Mouse (Mus musculus) forelimb bud, embryonic 11.5 days (tissue): ENCODE data around the gene Akap8l.

Experiments used
- DNase-seq: peaks from one replicate; pipeline ENCODE4 v3.0.0-alpha.2; 2012; ENCODE audit warnings: low read depth, low spot score

Gene Akap8l

GRCm38 (mm10) chr17:32320597-32321389 lies 29.6 kb downstream of the Akap8l start, which contains the start of gene Akap8:
Gene Akap8, minus strand, starts transcription at chr17:32321238.
- DNase-seq: peak; percentile 98

DNA sequence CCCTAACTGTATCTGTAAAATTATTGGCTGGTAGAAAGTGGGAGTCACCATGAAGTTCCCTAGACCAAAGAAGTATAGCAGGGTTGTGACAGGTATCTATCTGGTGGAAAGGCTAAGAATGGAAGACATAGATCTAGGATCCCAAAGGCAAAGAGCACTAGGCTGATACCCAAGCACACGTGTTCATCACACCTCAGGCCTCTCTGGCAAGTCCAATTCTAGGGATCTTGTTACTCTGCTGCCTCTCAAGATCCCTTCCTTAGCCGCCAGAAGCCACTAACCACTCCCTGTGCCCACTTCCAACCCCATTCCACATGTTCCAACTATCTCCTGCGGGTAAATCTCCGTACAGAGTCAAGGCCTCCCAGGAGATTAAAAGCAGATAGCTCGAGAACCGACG lies 30.5 kb downstream of the Akap8l start:
- no peak for DNase-seq

DNA sequence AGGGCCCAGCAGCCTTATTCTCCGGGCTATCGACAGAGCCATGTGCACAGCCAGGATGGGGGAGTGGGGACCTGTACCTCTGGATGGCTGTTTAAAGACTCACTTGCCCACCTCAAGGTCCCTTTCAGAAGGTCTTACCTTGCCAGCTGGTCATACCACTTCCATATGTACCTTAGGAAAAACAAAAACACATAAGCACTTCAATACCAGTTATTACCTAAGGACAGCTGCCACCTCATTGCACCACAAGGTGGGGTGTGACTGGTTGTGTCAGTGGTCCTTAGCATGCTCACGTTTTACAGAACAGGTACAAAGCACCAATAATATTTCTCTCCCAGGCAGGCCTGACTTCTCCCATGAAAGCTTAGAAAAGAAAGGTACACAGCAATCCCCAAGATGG lies 32.7 kb downstream of the Akap8l start:
- DNase-seq: no peak

- DNase-seq: no peak
Measured at GRCm38 (mm10) chr17:32317032-32317431, 33.4 kb downstream of the Akap8l start.

DNA sequence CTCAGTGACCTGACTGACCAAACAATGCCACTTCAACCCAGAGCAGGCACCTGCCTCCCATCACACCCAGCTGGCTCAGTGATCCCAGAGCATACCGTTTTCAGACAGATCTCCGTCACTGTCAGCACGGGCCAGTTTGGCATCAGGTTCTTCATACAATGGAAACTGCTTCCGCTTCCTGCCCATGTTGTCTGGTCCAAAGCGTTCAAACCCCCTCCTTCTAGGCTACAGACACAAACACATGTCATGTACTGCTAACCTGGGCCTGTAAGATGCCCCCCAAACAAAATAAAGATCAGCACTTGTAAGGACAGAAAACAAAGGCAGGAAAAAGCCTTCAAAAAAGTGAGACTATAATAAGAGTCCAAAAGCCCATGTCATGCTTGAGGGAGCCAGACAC lies 34.8 kb downstream of the Akap8l start:
- DNase-seq: no peak

DNA sequence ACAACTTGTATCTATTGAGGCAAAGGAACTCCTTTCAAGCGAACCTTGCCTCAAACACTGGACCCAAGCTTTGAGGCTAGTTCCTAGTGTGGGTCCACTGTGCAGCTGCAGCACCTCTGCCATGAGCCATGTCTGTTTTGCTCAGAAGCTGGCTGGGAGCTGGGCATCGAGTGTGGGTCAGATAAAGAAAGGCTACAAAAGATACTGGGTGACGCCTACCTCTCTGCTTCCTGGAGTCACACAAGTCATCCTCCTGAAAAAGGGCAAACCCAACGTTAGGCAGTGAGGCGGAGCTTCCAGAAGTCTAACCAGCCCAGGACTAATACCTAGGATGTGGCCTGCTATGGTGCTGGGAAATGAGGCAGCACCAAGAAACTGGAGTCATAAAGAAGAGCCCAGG lies 36.5 kb downstream of the Akap8l start:
- no peak for DNase-seq

DNA sequence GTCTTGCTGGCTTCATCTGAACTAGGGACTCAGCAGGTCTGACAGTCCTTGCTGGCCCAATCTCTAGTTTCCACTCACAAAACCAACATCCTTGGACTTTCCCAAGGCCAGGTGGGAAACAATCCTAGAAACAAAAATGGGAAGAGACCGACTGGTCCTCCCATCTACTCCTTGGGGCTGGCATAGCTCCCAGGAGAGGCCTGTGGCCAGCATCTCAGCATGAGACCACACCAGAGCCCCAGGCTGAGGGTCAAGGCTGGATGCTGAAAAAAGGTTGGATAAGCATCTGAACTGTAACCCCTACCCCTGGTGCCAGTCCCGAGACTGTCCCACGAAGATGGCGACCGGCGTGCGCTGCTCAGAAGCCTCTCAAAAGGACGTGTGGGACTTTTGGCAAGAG lies 37.6 kb downstream of the Akap8l start:
- DNase-seq: no peak

DNA sequence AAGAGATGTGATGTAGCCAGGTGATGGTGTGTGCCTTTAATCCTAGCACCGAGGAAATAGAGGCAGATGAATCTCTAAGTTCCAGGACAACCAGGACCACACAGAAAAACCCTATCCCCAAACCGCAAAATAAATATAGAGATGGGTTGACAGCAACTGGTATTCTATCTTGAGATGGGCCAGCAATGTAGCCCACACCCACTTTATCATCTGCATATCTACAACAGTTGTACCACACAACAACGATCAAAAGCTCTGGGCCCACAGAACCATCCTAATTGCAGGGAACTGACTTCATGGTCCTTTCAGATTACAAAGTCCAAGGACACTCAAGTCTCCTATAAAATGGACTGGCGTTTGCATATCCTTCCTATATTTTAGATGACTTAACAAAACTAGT lies 42.4 kb downstream of the Akap8l start:
- DNase-seq: no peak

GRCm38 (mm10) chr17:32298125-32298524 lies 52.3 kb downstream of the Akap8l start:
- DNase-seq: no peak

DNA sequence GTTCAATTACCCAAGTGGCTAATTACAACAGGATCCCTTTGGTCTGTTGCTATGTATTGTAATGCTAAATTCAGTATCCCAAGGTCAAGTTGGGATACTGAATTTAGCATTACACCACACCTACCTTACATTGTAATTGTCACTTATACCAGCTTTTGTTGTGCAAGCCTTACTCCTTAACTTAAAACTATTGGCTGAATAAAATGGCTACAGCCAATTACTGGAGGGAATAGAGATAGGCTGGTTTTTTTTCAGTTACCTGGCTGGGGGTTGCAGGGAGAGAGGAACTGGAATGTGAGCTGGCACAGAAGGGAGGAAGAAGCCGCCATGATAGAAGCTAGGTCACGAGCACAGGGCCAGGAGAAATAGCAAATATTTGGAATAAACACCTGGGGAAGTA lies 54.5 kb downstream of the Akap8l start:
- no peak for DNase-seq

DNA sequence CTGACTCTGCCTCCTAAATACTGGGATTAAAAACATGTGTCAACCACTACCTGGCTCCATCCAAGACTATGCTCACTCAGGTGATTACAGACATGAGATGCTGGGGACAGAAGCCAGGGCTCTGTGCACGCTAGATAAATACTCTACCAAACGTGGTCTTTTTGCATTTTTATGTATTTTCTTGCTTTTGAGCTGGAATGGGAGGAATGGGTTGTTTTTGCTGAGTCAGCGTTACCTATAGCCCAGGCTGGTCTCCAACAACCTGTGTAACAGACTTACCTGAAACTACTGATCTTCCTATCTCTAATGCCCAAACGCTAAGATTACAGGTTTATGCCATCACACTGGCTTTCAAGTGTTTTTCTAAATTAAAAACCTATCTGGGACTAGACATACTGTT lies 55.2 kb downstream of the Akap8l start:
- no peak for DNase-seq

DNA sequence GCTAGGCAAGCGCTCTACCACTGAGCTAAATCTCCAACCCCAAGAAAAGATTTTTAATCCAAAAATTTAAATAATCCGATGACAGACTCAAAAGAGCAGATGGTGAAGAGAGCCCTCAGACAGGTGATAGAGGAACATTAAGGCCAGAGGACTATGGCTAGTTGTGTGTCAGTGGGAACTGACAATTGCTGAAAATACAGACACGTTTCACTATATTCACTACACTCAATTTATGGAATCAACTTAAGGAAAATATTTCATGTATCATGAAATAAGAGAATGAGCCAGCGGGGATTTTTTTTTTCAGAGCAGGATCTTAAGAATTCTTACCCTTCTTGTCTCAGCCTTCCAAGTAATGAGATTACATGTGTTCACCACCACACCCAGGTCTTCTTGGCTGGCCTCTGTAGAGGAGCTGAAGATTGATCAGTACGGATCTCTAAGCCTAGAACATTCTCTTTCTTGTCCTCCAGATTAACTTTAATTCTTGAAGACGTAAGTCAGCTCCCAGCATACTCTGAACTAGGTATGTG lies 65.2 kb downstream of the Akap8l start:
- no peak for DNase-seq

GRCm38 (mm10) chr17:32284262-32285137 lies 65.9 kb downstream of the Akap8l start, which contains the start of gene Brd4:
Gene Brd4, minus strand, starts transcription at chr17:32284722.
- DNase-seq: peak; percentile 87

DNA sequence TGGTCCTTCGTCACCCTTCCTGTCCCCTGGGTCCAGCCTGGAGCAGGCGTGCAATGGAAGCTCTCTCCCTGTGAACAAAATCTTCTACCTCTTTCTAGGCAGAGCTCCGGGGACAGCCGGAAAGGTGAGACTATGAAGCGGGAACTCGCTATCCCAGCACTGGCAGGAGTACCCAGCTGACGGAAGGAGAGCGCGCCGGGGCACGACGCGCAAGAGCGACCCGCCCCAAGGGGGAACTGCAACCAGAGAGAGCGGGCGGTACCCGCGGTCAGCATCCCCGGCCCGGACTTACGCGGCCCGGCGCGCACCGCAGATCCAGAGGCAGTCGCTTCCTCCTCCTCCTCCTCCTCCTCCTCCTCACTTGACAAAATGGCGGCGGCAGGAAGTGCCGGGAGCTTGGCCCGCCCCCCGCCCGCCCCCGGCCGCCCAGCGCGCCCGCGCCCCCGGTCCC lies 66.6 kb downstream of the Akap8l start:
- peak; percentile 27 for DNase-seq

GRCm38 (mm10) chr17:32283341-32283740 lies 67.1 kb downstream of the Akap8l start:
- DNase-seq: peak; percentile 4

GRCm38 (mm10) chr17:32281611-32282310 lies 68.6 kb downstream of the Akap8l start:
- no peak for DNase-seq

- DNase-seq: no peak
Measured at GRCm38 (mm10) chr17:32281126-32281525, 69.3 kb downstream of the Akap8l start.

DNA sequence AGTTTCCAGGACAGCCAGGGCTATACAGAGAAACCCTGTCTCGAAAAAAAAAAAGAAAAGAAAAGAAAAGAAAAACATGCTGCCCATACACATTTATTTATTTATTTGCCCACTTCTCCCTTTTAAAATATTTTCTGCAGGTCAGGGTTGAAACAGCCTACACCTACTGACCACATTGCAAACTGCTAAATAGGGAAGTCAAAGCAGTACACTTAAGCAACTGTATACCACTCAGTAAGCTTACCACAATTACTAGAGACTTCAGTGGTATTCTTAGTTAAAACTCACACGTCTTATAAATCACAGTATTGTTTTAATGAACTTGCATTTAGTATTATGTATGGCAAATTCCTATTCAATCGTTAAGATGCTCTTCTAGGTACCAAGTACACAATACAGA lies 69.8 kb downstream of the Akap8l start:
- DNase-seq: no peak

- no peak for DNase-seq
Measured at GRCm38 (mm10) chr17:32277201-32277600, 73.2 kb downstream of the Akap8l start.

DNA sequence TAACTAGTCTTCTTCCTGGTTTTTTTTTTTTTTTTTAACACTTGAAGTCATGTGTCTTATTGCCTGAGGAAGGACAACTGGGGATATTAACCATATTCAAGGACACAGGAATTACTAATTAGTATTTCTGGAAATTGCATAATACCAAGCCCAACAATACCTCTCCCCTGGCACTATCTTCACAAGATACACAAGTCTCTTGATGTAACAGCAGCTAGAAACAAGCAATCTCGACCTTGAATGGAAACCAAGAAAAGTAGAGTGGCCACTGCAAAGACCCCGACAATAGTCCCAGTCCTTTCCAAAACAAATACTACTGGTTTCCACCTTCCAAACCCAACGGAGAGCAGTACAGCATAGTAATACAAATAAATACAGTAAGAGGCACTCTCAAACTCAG lies 74.8 kb downstream of the Akap8l start:
- no peak for DNase-seq
